Mouse (Mus musculus) MEL (cell line): ENCODE measurements around the gene Gm7879.

ENCODE experiments used
- CHD2 ChIP-seq: IDR thresholded peaks from 2 replicates; pipeline ENCODE4 v1.6.1; 2011; ENCODE audit warnings: low read length, improper control_type of control experiment
- CTCF ChIP-seq, 3 experiments: IDR thresholded peaks in 2 of 3; conservative IDR thresholded peaks in 1 of 3; 2 replicates each; pipeline ENCODE4 v1.5.1; 2011 to 2012; ENCODE audit warnings: low read length in 3 of 3, low read depth in 2 of 3, mild to moderate bottlenecking in 2 of 3, improper control_type of control experiment in 1 of 3, inconsistent platforms in 1 of 3, mixed read lengths in 1 of 3, moderate library complexity in 1 of 3; ENCODE audit not compliant: control insufficient read depth in 1 of 3, insufficient read depth in 1 of 3, poor library complexity in 1 of 3, severe bottlenecking in 1 of 3
- ELF1 ChIP-seq: IDR thresholded peaks from 2 replicates; pipeline ENCODE4 v1.6.1; 2014; ENCODE audit warnings: low read depth, mild to moderate bottlenecking, inconsistent platforms, low read length, improper control_type of control experiment, moderate library complexity
- EP300 ChIP-seq, 2 experiments: IDR thresholded peaks; 2 replicates each; pipeline ENCODE4 v1.6.1; 2011; ENCODE audit warnings: improper control_type of control experiment in 2 of 2, low read length in 2 of 2, low read depth in 1 of 2, mild to moderate bottlenecking in 1 of 2
- GABPA ChIP-seq: IDR thresholded peaks from 2 replicates; pipeline ENCODE4 v1.6.1; 2012; ENCODE audit warnings: low read depth, mild to moderate bottlenecking, inconsistent platforms, low read length, improper control_type of control experiment, moderate library complexity
- GATA1 ChIP-seq: IDR thresholded peaks from 2 replicates; pipeline ENCODE4 v1.6.1; 2011; ENCODE audit warnings: low read depth, low read length, improper control_type of control experiment
- MAFK ChIP-seq: IDR thresholded peaks from 2 replicates; pipeline ENCODE4 v1.6.1; 2011; ENCODE audit warnings: low read depth, mild to moderate bottlenecking, low read length, improper control_type of control experiment, borderline replicate concordance
- NRF1 ChIP-seq: IDR thresholded peaks from 2 replicates; pipeline ENCODE4 v1.6.1; 2014; ENCODE audit warnings: low read depth, mild to moderate bottlenecking, inconsistent platforms, low read length, improper control_type of control experiment, moderate library complexity; ENCODE audit not compliant: poor library complexity, insufficient read depth, severe bottlenecking
- POLR2A ChIP-seq, 2 experiments: IDR thresholded peaks; 2 replicates each; pipeline ENCODE4 v1.6.1; 2011 to 2012; ENCODE audit warnings: low read length in 2 of 2, mild to moderate bottlenecking in 2 of 2, control low read depth in 1 of 2, improper control_type of control experiment in 1 of 2, low read depth in 1 of 2, moderate library complexity in 1 of 2; ENCODE audit not compliant: control insufficient read depth in 1 of 2, insufficient read depth in 1 of 2, poor library complexity in 1 of 2
- POLR2AphosphoS5 ChIP-seq: IDR thresholded peaks from 2 replicates; pipeline ENCODE4 v1.6.1; 2012; ENCODE audit warnings: low read depth, borderline replicate concordance, mild to moderate bottlenecking, inconsistent platforms, low read length, moderate library complexity, mixed read lengths
- TAL1 ChIP-seq: IDR thresholded peaks from 2 replicates; pipeline ENCODE4 v1.6.1; 2012; ENCODE audit warnings: mild to moderate bottlenecking, inconsistent platforms, low read length, moderate library complexity, mixed read lengths
- UBTF ChIP-seq: IDR thresholded peaks from 2 replicates; pipeline ENCODE4 v1.6.1; 2012; ENCODE audit warnings: low read depth, mild to moderate bottlenecking, inconsistent platforms, low read length, improper control_type of control experiment, moderate library complexity, borderline replicate concordance; ENCODE audit not compliant: insufficient read depth
- USF2 ChIP-seq, 2 experiments: IDR thresholded peaks; 2 replicates each; pipeline ENCODE4 v1.6.1; 2011 to 2012; ENCODE audit warnings: improper control_type of control experiment in 2 of 2, low read length in 2 of 2, borderline replicate concordance in 1 of 2, inconsistent platforms in 1 of 2, low read depth in 1 of 2, mild to moderate bottlenecking in 1 of 2; ENCODE audit not compliant: insufficient read depth in 1 of 2

GRCm38 (mm10) chr5:43933269-43933668 is 20.3 kb downstream of the Gm7879 start:
- TF ChIP-seq POLR2A (IDR thresholded peaks at IDR 0.05; ENCODE audit: control insufficient read depth in 1 of 2, insufficient read depth in 1 of 2, low read depth in 1 of 2, low read length in 2 of 2, poor library complexity in 1 of 2): no peak
- no peak for TF ChIP-seq MAFK
- no peak for TF ChIP-seq CTCF (IDR thresholded peaks at IDR 0.05 in 2 of 3, conservative IDR thresholded peaks at IDR 0.05 in 1 of 3; ENCODE audit: control insufficient read depth in 1 of 3, insufficient read depth in 1 of 3, low read depth in 2 of 3, low read length in 3 of 3, poor library complexity in 1 of 3, severe bottlenecking in 1 of 3)
- no peak for TF ChIP-seq POLR2AphosphoS5
- TF ChIP-seq GATA1: no peak
- no peak for TF ChIP-seq ELF1
- TF ChIP-seq GABPA: no peak
- no peak for TF ChIP-seq NRF1
- no peak for TF ChIP-seq TAL1
- no peak for TF ChIP-seq USF2 (IDR thresholded peaks at IDR 0.05; ENCODE audit: borderline replicate concordance in 1 of 2, insufficient read depth in 1 of 2, low read depth in 1 of 2, low read length in 2 of 2)
- no peak for TF ChIP-seq EP300 (IDR thresholded peaks at IDR 0.05; ENCODE audit: low read depth in 1 of 2, low read length in 2 of 2)
- no peak for TF ChIP-seq CHD2
- TF ChIP-seq UBTF: no peak
